Mouse (Mus musculus) Muller cell, postnatal 12 days (primary cell): ENCODE data around the gene Hps5.

Experiments used
- DNase-seq: peaks from one replicate; pipeline ENCODE4 v3.0.0-alpha.2; 2015; ENCODE audit errors: inconsistent ontology term

The Hps5 gene

DNA sequence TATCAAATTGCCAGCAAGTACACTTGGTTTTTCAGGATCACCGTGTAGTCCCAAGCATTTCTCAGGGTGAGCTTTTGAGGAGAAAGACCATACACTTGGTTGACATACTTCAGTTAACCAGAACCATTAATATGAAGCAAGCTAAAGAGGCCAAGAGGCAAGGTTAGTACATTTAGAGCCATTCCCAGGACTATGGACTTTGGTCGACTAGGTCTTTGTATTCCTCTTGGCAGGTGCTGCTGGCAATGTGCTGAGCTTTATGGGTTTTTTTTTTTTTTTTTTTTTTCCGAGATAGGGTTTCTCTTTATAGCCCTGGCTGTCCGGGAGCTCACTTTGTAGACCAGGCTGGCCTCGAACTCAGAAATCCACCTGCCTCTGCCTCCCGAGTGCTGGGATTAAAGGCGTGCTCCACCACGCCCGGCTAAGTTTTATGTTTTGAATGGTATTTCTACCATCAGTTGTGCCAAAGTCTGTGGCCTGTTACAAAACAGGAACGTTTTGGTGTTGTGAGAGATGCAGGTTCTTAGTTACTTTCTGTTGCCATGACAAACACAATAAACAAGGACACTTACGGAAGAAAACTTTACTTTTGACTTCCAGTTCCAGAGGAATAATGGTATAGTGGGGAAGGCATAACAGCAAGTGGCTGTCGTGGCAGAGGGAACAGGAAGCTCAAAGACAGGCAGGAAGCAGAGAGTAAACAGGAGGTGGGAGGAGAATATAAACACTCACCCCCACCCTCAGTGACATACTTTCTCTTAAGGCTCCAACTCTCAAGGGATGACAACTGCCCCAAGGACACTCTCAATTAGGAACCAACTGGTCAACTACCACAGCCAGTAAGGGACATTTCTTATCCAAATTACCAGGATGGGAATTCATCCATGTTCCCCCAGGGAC, 57.1 kb downstream of the Hps5 start:
- no peak for DNase-seq

DNA sequence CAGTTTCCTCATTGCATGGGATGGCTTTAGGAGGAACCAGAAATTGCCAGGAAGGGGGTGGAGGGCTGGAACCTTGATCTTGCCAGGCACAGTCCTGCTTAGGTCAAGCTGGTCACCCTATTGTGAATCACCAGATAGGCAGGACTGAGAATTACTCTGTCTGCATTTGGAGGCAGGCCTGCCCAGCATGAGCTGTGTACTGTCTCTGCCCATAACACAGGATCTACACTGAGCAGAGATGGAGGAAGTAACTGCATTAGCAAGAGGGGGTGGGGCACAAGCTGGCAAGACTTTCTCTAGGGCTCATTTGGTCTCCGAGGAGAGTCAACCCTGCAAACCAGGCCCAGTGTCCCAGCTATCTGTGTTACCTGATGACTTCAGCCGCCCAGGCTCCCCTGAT, 60.9 kb downstream of the Hps5 start:
- DNase-seq = no peak

GRCm38 (mm10) chr7:46732458-46732857, 63.4 kb downstream of the Hps5 start, which contains the start of gene Saa4:
Gene Saa4, minus strand, starts transcription at chr7:46732603.
- no peak for DNase-seq

- DNase-seq = peak; percentile 25
Observed at GRCm38 (mm10) chr7:46727584-46727983, 68.3 kb downstream of the Hps5 start.

DNA sequence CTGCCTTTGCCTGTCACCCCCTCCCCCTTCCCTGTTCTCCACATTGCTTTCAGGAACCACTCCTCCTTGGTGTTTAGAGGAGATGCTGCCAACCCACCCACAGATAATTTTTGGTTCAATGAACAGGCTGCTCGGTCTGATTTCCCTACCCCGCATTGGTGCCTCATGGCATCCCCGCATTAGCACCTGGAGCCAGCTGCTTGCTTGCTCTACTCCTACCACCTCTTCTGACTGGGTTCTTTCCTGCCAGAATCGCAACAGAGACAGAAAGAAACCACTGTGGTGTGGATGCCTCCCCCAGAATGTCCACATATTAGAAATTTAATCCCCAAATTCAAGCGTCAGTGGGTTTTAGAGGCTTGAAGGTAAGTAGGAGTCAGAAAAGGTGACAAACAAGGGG, 71.5 kb downstream of the Hps5 start:
- no peak for DNase-seq

- DNase-seq = no peak
Observed at GRCm38 (mm10) chr7:46723849-46724248, 72.0 kb downstream of the Hps5 start.

GRCm38 (mm10) chr7:46723354-46723753, 72.5 kb downstream of the Hps5 start:
- DNase-seq = no peak

- DNase-seq = no peak
Observed at GRCm38 (mm10) chr7:46720460-46720859, 75.4 kb downstream of the Hps5 start.

DNA sequence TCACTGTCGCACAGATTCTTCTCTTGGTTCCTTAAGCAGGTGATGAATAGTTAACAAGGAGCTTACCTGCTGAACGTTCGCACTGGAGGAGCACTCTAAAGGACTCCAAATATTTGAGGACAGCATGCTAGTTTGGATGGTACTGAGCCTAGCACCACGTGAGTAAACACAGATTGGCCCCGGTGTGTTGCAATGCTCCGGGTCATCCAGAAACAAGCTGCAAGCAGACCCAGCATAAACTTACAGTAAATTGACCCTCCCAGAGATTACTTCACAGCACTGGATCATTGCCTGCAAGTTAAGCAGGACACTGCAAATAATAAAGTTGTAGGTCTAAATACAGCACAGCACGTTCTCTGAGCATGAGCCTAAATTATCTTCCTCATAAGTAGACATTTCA, 76.3 kb downstream of the Hps5 start:
- no peak for DNase-seq

DNA sequence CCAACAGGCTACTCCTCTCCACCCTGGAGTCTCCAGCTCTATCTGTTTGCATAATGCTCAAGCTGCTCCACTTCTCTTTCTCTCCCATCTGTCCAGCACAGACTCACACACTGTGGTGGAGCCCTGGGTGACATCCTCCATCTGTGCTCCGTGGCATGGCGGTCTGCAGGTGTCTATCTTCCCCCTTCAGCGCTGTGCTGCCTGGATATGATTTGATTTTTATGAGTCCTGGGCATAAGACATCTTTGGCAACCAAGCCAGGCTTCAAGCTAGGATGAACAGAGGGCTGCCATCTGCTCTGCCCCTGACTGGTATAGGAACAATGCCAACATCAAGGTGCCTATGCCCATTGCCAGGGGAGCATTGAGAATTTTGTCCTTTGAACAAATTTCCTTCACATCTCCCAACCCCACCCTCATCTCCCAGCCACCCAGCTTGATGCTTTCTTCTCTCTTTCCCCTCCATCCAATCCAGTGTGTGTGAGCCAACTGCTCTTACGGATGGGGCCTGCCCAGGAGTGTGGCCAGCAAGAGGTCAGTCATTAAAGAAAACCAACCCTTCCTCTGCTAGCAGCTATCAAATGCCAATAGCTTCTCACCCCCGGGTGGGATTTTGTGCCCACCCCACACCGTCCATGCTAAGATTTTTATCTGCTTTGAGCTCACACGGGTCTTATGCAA, 77.1 kb downstream of the Hps5 start:
- DNase-seq = no peak

GRCm38 (mm10) chr7:46716897-46717296, 79.0 kb downstream of the Hps5 start:
- DNase-seq = peak; percentile 4

- no peak for DNase-seq
Observed at GRCm38 (mm10) chr7:46715600-46715999, 80.3 kb downstream of the Hps5 start, which contains the start of gene Saa3. Gene Saa3, minus strand, starts transcription at chr7:46715700.

- DNase-seq = peak; percentile 54
Observed at GRCm38 (mm10) chr7:46714518-46714917, 81.3 kb downstream of the Hps5 start.

DNA sequence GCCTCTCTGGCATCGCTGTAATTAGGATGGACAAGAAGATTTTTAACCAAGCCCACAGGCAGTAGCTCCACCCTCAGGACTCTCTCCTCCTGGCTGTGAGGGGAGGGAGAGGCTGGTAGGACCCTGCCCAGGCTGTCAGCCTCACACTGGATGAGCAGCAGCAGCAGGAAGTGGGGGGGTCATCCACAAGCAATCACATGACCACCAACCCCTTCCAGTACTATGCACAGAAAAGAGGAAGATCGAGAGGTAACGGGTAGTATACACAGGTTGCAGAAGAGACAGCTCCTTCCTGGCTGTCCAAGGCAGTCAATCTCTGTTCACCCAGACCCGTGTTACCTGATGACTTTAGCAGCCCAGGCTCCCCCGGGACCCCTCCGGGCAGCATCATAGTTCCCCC, 83.6 kb downstream of the Hps5 start:
- no peak for DNase-seq
